Mouse (Mus musculus) erythroblast, embryonic 14.5 days (primary cell): ENCODE data around the gene Mss51. TPM values are rescaled to one million over a fixed set of nuclear protein-coding genes. Genes with fewer than 3 reads are reported as not detected.

ENCODE experiments used
- H3K27me3 ChIP-seq: 2 replicates; pipeline ENCODE4 v1.6.1; 2012; ENCODE audit warnings: inconsistent platforms; ENCODE audit not compliant: control insufficient read depth
- H3K36me3 ChIP-seq: 2 replicates; pipeline ENCODE4 v1.6.1; 2012; ENCODE audit warnings: mild to moderate bottlenecking, inconsistent platforms; ENCODE audit not compliant: control insufficient read depth
- H3K4me1 ChIP-seq: 2 replicates; pipeline ENCODE4 v1.6.1; 2012; ENCODE audit warnings: inconsistent platforms; ENCODE audit not compliant: control insufficient read depth
- H3K4me3 ChIP-seq: replicated peaks from 2 replicates; pipeline ENCODE3; 2012; ENCODE audit warnings: moderate library complexity, mild to moderate bottlenecking, inconsistent platforms
- H3K9me3 ChIP-seq: 2 replicates; pipeline ENCODE4 v1.6.1; 2012; ENCODE audit warnings: low read length, inconsistent platforms, mixed read lengths; ENCODE audit not compliant: control insufficient read depth
- GATA1 ChIP-seq: IDR thresholded peaks from 2 replicates; pipeline ENCODE4 v1.6.1; 2012; ENCODE audit warnings: low read length, inconsistent platforms, mixed read lengths
- TAL1 ChIP-seq: IDR thresholded peaks from 3 replicates; pipeline ENCODE4 v1.6.1; 2012; ENCODE audit warnings: low read length, inconsistent platforms, mixed read lengths
- polyA plus RNA-seq: library from polyadenylated mRNA; stranded (reverse); fragments of >175 nt; gene quantifications from 2 replicates; pipeline ENCODE4 v1.2.3, GENCODE M21; 2012

Gene Mss51
- polyA plus RNA-seq, 1 experiment: 0.05 TPM

DNA sequence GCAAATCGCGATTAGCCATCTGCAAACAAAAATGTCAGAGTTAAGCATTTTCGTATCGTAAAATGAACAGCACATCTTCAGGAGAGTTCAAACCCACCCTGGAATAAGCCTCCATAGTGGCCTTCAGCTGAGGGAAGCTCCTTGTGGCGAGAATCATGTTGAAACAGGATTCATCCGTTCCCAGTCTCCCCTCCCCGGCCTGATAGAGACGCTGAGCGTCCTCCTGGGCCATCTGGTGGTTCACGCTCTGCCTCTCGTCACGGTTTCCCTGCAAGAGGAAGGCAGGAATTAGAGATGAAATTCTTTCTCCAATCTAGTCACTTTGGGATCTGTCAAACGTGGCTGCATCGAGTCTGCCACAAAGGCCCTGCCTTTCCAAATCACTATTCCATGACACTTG lies 36.5 kb downstream of the Mss51 start:
- Histone ChIP-seq H3K4me1 (no peaks in the 10 kb centered on the region; the same call in 1 of the 2 replicates), H3K9me3 (no peaks in the 10 kb centered on the region), H3K27me3 (no peaks in the 10 kb centered on the region), H3K36me3 (peaks cover 97% of the 10 kb centered on the region), H3K4me3 (no peak overlapping the region)
- no peak for TF ChIP-seq TAL1
- TF ChIP-seq GATA1: no peak

GRCm38 (mm10) chr14:20458378-20458777 lies 38.3 kb downstream of the Mss51 start:
- Histone ChIP-seq H3K4me3 (no peak overlapping the region), H3K36me3 (peaks cover 88% of the 10 kb centered on the region), H3K9me3 (no peaks in the 10 kb centered on the region), H3K27me3 (no peaks in the 10 kb centered on the region), H3K4me1 (no peaks in the 10 kb centered on the region; the same call in 1 of the 2 replicates)
- TF ChIP-seq GATA1: no peak
- no peak for TF ChIP-seq TAL1

GRCm38 (mm10) chr14:20452929-20453328 lies 43.8 kb downstream of the Mss51 start:
- Histone ChIP-seq H3K27me3 (no peaks in the 10 kb centered on the region), H3K4me1 (peaks cover 18% of the 10 kb centered on the region), H3K4me3 (no peak overlapping the region), H3K36me3 (peaks cover 34% of the 10 kb centered on the region), H3K9me3 (no peaks in the 10 kb centered on the region)
- TF ChIP-seq TAL1 (no peak), GATA1 (no peak)

DNA sequence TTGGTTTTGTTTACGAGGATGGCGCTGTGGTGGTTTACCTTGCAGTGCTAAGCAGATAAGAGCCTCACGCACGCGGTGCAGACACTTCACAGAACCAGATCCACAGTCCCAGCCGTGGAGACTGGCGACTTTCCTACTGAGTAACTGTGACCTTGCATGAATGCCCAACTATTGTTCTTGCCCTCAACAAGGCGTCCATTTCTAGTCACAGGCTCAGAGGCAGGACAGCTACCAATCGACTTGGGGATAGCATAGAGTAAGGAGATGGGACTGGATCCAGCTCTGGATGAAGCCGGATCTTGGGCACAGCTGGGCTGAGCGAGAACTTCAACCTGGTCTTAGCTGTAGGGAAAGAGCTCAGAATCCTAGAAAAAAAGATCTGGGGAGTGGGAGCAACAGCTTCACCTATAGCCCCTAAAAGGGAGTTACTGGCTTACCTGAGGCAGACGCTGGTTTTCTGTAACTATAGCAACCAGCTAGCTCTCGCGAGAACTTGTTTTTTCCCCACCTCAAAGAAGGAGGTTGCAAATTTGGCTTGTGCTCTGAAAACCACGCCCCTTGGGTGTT lies 44.9 kb downstream of the Mss51 start, which contains the start of gene Cfap70:
TSS of gene Cfap70 (minus strand) at position 462 of the 567 bp plus-strand sequence.
- H3K4me3 ChIP-seq: peak within 1 kb of the TSS; percentile 64
- peaks cover 18% of the 10 kb centered on the region for H3K4me1 ChIP-seq
- H3K9me3 ChIP-seq: no peaks in the 10 kb centered on the region
- TF ChIP-seq GATA1 (no peak), TAL1 (no peak)
- peaks cover 25% of the 10 kb centered on the region for H3K36me3 ChIP-seq
- no peaks in the 10 kb centered on the region for H3K27me3 ChIP-seq

DNA sequence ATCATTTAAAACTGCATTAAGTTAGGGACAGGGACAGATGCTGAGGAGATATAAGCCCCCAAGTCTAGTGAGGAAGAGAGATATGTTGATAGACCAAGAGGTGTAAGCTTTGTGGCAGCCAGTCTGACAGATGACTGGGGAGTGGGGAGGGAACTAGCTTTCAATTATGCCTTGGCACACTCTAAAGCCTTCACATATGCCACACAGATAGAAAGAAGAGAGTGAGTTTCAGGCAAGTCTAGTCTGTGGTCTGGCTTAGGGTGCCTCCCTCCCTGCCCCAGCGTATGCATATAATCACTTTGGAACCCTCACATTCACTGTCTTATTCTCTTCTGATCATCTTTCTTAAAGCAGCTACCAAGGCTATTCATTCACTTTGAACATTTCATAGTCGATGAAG lies 45.4 kb downstream of the Mss51 start:
- H3K27me3 ChIP-seq: no peaks in the 10 kb centered on the region
- no peaks in the 10 kb centered on the region for H3K9me3 ChIP-seq
- H3K4me3 ChIP-seq: peak overlapping the region; percentile 64
- H3K4me1 ChIP-seq: peaks cover 18% of the 10 kb centered on the region
- H3K36me3 ChIP-seq: peaks cover 19% of the 10 kb centered on the region
- TF ChIP-seq GATA1 (no peak), TAL1 (no peak)

- no peaks in the 10 kb centered on the region for H3K36me3 ChIP-seq
- H3K27me3 ChIP-seq: no peaks in the 10 kb centered on the region
- peaks cover 14% of the 10 kb centered on the region for H3K4me1 ChIP-seq
- TF ChIP-seq GATA1: no peak
- no peak for TF ChIP-seq TAL1
- H3K9me3 ChIP-seq: no peaks in the 10 kb centered on the region; the same call in 1 of the 2 replicates
- no peak overlapping the region for H3K4me3 ChIP-seq
Observed at GRCm38 (mm10) chr14:20447209-20447608, 49.5 kb downstream of the Mss51 start.

GRCm38 (mm10) chr14:20442252-20442651 lies 54.4 kb downstream of the Mss51 start:
- no peaks in the 10 kb centered on the region for H3K27me3 ChIP-seq
- no peaks in the 10 kb centered on the region; the same call in 1 of the 2 replicates for H3K9me3 ChIP-seq
- H3K4me1 ChIP-seq: no peaks in the 10 kb centered on the region
- no peak overlapping the region for H3K4me3 ChIP-seq
- H3K36me3 ChIP-seq: no peaks in the 10 kb centered on the region
- no peak for TF ChIP-seq GATA1
- no peak for TF ChIP-seq TAL1

DNA sequence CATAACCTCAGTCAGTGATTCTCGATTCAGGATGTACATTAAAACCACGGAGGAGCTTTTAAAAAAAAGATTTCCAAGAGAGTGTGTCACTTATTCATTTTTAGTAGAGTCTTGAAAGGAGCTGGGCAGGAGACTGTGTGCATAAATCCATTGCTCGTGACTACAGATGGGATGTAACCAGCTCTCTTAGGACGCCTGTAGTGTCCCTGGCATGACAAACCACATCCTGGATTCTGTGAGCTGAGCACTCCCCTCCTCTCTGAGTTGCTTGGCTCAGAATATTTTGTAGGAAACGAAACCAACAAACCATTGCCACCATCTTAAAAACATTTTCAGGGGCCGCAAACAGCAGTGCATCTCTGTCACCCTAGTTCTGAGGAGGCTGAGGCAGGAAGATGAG lies 59.7 kb downstream of the Mss51 start:
- no peaks in the 10 kb centered on the region for H3K27me3 ChIP-seq
- no peaks in the 10 kb centered on the region for H3K4me1 ChIP-seq
- H3K9me3 ChIP-seq: no peaks in the 10 kb centered on the region
- H3K36me3 ChIP-seq: no peaks in the 10 kb centered on the region
- no peak for TF ChIP-seq TAL1
- no peak for TF ChIP-seq GATA1
- H3K4me3 ChIP-seq: no peak overlapping the region

Other genes starting within 250 kb of the Mss51 start
- 0.03 and 0.05 TPM in 2 replicates for gene Kcnk16, start 227.7 kb downstream of the Mss51 start, polyA plus RNA-seq
- 0.10 and 0.13 TPM in 2 replicates for gene Nudt13, start 202.2 kb downstream of the Mss51 start, polyA plus RNA-seq
- 1.2 and 2.3 TPM in 2 replicates for gene Ecd, start 148.8 kb downstream of the Mss51 start, polyA plus RNA-seq
- gene Fam149b, start 148.7 kb downstream of the Mss51 start, polyA plus RNA-seq: 1.1 TPM in 2 replicates
- gene Dnajc9, start 108.0 kb downstream of the Mss51 start, polyA plus RNA-seq: 24.7 and 28.2 TPM in 2 replicates
- gene Mrps16, start 103.3 kb downstream of the Mss51 start, polyA plus RNA-seq: 1.8 and 2.8 TPM in 2 replicates
- not detected in 2 replicates for gene Cfap70, start 44.7 kb downstream of the Mss51 start, polyA plus RNA-seq
- gene Anxa7, start 16.8 kb downstream of the Mss51 start, polyA plus RNA-seq: 6.2 and 7.4 TPM in 2 replicates
- gene Ppp3cb, start 49.7 kb upstream of the Mss51 start, polyA plus RNA-seq: 0.27 and 0.46 TPM in 2 replicates
- gene Usp54, start 144.2 kb upstream of the Mss51 start, polyA plus RNA-seq: 0.04 and 0.05 TPM in 2 replicates
- not detected in 2 replicates for gene Myoz1, start 159.6 kb upstream of the Mss51 start, polyA plus RNA-seq
- gene Synpo2l, start 171.5 kb upstream of the Mss51 start, polyA plus RNA-seq: not detected in 2 replicates
- 3.6 and 5.0 TPM in 2 replicates for gene Sec24c, start 177.4 kb upstream of the Mss51 start, polyA plus RNA-seq
- 0.37 TPM in 2 replicates for gene Fut11, start 198.1 kb upstream of the Mss51 start, polyA plus RNA-seq
- 0.43 and 0.77 TPM in 2 replicates for gene Chchd1, start 206.1 kb upstream of the Mss51 start, polyA plus RNA-seq
- gene Zswim8, start 210.7 kb upstream of the Mss51 start, polyA plus RNA-seq: 6.1 and 6.7 TPM in 2 replicates
- 0.80 and 1.5 TPM in 2 replicates for gene Ndst2, start 237.7 kb upstream of the Mss51 start, polyA plus RNA-seq